Mouse (Mus musculus): Measurements from ENCODE around the gene Eml5. TPM values are rescaled to one million over a fixed set of nuclear protein-coding genes. Genes with fewer than 3 reads are reported as not detected.

The Eml5 gene
- polyA plus RNA-seq, 1 experiment from 2014 or later: 1.0 TPM

DNA sequence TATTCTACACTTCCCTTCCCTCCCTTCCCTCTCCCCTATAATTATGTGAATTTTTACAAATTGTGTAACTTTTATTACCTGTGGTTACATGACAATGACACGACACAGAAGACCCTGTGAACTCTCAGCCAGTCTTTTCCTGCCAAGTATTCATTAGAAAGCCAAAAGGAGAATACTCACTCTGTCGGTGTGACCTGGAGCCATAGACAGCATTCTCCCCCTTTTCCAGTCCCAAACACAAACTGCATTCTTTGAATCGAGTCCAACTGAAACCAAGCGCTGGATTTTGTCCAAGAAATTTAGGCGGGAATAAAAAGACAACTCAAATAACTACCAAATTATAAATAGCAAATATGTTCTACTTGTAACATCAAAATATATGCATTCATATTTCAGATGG lies 19.5 kb downstream of the Eml5 start:
- Histone ChIP-seq H3K9ac (no peak overlapping the region), H3K9me3 (replicated peaks) (no peaks in the 10 kb centered on the region), H3K27me3 (replicated peaks) (no peaks in the 10 kb centered on the region), H3K4me3 (no peak overlapping the region), H3K36me3 (no peaks in the 10 kb centered on the region), H3K4me1 (no peaks in the 10 kb centered on the region), H3K4me2 (no peak overlapping the region), H3K27ac (no peak overlapping the region)
- 57% methylated on average over 5 of the region's 5 CpGs for WGBS (ENCODE audit: insufficient replicate concordance)
- no peak for ATAC-seq

DNA sequence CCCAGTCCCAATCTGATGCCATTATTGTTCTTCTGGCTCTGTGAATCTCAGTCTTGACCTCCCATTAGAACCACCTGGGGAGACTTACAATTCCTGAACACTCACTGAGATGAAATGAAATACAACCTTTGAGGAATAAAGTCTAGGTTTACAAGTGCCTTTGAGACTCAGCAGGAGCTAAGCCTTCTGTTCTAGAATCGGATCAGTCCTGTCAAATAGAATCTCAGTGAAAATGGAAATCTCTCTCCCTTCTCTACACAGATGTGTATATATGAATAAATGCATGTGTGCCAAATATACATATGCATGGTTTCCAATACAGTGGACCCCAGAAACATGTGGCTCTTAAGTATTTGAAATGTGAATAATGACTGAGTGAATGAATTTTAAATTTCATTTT lies 22.6 kb downstream of the Eml5 start:
- no peak for ATAC-seq
- Histone ChIP-seq H3K27ac (no peak overlapping the region), H3K4me3 (no peak overlapping the region), H3K4me2 (no peak overlapping the region), H3K4me1 (no peaks in the 10 kb centered on the region), H3K36me3 (no peaks in the 10 kb centered on the region), H3K9me3 (replicated peaks) (no peaks in the 10 kb centered on the region), H3K9ac (no peak overlapping the region), H3K27me3 (replicated peaks) (no peaks in the 10 kb centered on the region)
- 64% methylated on average over 1 of the region's 1 CpGs for WGBS (ENCODE audit: insufficient replicate concordance)

DNA sequence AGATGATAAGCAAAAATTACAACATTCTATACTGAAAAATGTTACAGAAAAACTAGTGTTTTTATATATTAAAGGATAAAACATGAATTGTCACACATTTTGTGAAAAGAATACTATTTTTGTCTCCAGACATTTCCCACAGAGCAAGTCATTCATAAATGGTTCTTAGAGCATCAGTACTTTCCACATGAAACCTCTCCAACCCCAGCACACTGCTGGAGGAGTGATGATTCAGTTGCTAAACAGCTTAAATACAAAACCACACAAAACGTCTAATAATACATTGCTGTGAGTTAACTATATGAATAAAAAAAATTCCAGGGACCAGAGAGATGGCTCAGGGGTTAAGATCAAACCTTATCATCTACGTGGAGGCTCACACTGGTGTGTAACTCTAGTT lies 26.1 kb downstream of the Eml5 start:
- ATAC-seq: no peak
- 49% methylated on average over 2 of the region's 2 CpGs for WGBS (ENCODE audit: insufficient replicate concordance)

DNA sequence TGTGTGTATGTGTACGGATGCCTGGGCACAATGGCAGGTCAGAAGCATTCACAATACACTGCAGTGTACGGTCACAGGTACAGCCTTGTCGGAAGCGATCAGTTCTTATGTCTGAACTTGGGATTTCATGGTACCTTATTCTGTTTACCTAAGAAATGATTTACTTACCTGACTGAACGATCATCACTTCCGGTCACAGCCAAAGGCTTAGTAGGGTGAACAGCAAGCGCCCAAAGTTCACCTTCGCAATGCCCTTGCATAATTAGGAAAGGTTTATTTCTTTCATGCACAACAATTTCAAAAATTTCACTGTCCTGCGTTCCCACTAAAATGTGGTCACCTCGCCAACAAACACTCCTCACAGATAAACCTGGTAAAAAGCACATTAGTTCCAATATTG lies 28.4 kb downstream of the Eml5 start:
- no peaks in the 10 kb centered on the region for H3K27me3 ChIP-seq (replicated peaks)
- H3K4me1 ChIP-seq: no peaks in the 10 kb centered on the region
- no peak for ATAC-seq
- no peaks in the 10 kb centered on the region for H3K36me3 ChIP-seq
- no peak overlapping the region for H3K4me2 ChIP-seq
- 87% methylated on average over 10 of the region's 10 CpGs for WGBS (ENCODE audit: insufficient replicate concordance)
- H3K27ac ChIP-seq: no peak overlapping the region
- H3K4me3 ChIP-seq: no peak overlapping the region
- no peaks in the 10 kb centered on the region for H3K9me3 ChIP-seq (replicated peaks)
- no peak overlapping the region for H3K9ac ChIP-seq

More for the DNA sequence above, 26.1 kb downstream of the Eml5 start:
- no peak overlapping the region for H3K4me2 ChIP-seq
- H3K9me3 ChIP-seq (replicated peaks): no peaks in the 10 kb centered on the region
- H3K4me1 ChIP-seq: no peaks in the 10 kb centered on the region
- no peaks in the 10 kb centered on the region for H3K27me3 ChIP-seq (replicated peaks)
- H3K4me3 ChIP-seq: no peak overlapping the region
- H3K27ac ChIP-seq: no peak overlapping the region
- no peak overlapping the region for H3K9ac ChIP-seq
- H3K36me3 ChIP-seq: no peaks in the 10 kb centered on the region

DNA sequence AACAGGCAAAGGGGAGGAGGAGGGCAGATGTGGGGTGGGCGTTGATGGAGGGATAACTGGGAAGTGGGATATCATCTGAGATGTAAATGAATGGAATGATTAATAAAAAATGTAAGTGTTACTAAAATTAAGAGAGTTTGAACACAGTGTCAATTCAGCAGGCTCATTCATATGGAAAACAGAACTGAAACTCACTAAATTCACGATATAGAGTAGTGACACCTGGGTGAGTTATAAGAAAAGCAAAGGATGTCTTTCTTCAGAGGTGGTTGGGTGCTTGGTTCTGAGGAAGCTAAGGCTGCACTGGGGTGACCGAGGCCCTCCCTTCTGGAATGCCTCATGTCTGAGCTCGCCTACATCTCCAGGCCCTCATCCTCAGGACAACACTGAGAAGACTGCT lies 37.8 kb downstream of the Eml5 start:
- no peaks in the 10 kb centered on the region for H3K4me1 ChIP-seq
- H3K36me3 ChIP-seq: no peaks in the 10 kb centered on the region
- WGBS (ENCODE audit: insufficient replicate concordance): 60% methylated on average over 4 of the region's 4 CpGs
- H3K4me3 ChIP-seq: no peak overlapping the region
- no peaks in the 10 kb centered on the region for H3K9me3 ChIP-seq (replicated peaks)
- no peak overlapping the region for H3K9ac ChIP-seq
- no peaks in the 10 kb centered on the region for H3K27me3 ChIP-seq (replicated peaks)
- H3K4me2 ChIP-seq: no peak overlapping the region
- H3K27ac ChIP-seq: no peak overlapping the region
- no peak for ATAC-seq

DNA sequence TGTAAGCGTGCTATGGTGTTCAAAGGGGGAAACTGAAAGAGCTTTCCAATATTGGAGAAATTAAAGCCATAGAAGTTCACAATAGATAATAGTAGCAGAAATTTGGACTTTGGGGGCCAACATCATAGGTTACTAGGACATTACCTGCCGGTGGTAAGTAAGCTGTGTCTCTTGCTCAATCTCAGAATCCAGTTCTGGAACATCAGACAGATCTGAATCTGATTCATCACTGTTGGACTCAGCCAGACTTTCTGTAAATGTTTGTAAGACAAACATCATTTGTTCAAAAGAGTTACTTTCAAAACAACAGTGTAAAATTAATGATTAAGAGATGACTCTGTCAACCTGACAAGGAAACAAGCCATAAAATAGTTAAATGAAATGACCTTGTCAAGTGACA lies 41.0 kb downstream of the Eml5 start:
- Histone ChIP-seq H3K9me3 (replicated peaks) (no peaks in the 10 kb centered on the region), H3K9ac (no peak overlapping the region), H3K4me2 (no peak overlapping the region), H3K27ac (no peak overlapping the region), H3K27me3 (replicated peaks) (no peaks in the 10 kb centered on the region), H3K4me3 (no peak overlapping the region), H3K4me1 (no peaks in the 10 kb centered on the region), H3K36me3 (no peaks in the 10 kb centered on the region)
- 57% methylated on average over 2 of the region's 2 CpGs for WGBS (ENCODE audit: insufficient replicate concordance)
- ATAC-seq: no peak

DNA sequence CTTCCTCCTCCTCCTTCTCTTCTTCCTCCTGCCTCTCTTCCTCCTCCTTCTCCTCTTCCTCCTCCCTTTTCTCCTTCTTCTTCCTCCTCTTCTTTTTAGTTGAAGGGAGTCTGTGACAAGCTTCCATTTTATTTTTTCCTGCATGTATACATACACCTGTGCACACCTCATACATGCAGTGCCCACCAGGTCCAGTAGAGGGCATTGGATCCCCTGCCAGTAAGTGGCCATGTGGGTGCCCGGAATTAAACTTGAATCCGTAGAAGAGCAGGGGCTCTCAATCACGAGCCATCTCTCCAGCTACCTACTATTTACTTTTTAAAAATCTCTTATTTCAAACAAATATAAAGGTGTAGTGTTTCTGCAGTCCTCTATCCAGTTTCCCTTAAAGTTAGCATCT lies 50.5 kb downstream of the Eml5 start:
- H3K27me3 ChIP-seq (replicated peaks): no peaks in the 10 kb centered on the region
- WGBS (ENCODE audit: insufficient replicate concordance): 23% methylated on average over 3 of the region's 3 CpGs
- no peak overlapping the region for H3K4me2 ChIP-seq
- no peak overlapping the region for H3K9ac ChIP-seq
- no peaks in the 10 kb centered on the region for H3K36me3 ChIP-seq
- H3K4me1 ChIP-seq: no peaks in the 10 kb centered on the region
- ATAC-seq: no peak
- H3K27ac ChIP-seq: no peak overlapping the region
- H3K9me3 ChIP-seq (replicated peaks): no peaks in the 10 kb centered on the region
- H3K4me3 ChIP-seq: no peak overlapping the region

DNA sequence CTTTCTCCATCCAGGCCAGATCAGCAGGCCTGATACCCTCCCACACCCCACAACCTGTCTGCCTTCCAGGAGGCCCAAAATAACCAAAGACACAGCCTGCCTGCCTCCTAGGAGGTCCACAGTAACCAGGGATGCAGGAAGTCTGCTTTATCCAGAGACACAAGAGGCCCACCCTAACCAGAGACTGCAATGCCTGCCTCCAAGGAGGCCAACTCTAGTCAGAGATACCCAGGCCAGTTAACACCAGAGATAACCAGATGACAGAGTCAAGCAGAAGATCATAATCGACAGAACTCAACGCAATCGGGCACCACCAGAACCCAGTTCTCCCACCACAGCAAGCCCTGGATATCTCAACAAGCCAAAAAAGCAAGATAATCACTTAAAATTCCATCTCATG lies 56.5 kb downstream of the Eml5 start:
- no peaks in the 10 kb centered on the region for H3K27me3 ChIP-seq (replicated peaks)
- H3K36me3 ChIP-seq: no peaks in the 10 kb centered on the region
- no peak overlapping the region for H3K4me2 ChIP-seq
- H3K4me3 ChIP-seq: no peak overlapping the region
- H3K9me3 ChIP-seq (replicated peaks): no peaks in the 10 kb centered on the region
- ATAC-seq: 0 out of 2 replicates have a peak, but pooled peaks have one; percentile 21
- H3K27ac ChIP-seq: no peak overlapping the region
- WGBS (ENCODE audit: insufficient replicate concordance): 77% methylated on average over 3 of the region's 3 CpGs
- H3K9ac ChIP-seq: no peak overlapping the region
- H3K4me1 ChIP-seq: no peaks in the 10 kb centered on the region

DNA sequence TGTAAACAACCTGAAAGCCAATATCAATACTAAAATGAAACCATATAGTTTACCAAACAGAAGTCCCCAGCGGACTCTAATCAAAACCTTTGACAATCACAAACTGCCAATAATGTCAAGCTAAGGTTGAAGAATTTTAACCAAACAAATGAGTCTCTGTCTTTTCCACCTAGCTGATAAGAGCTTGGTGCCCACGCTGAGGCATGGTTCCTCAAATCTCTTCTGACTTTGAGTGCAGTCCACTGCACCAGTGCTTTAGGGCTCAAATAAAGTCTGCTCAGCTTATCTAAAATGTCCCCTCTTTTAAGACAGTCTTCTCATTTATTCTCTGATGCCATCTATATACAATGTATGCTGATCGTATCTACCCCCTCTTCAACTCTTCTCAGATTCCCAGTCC lies 61.1 kb downstream of the Eml5 start:
- Histone ChIP-seq H3K9me3 (replicated peaks) (no peaks in the 10 kb centered on the region), H3K4me1 (no peaks in the 10 kb centered on the region), H3K27ac (no peak overlapping the region), H3K9ac (no peak overlapping the region), H3K27me3 (replicated peaks) (no peaks in the 10 kb centered on the region), H3K4me3 (no peak overlapping the region), H3K4me2 (no peak overlapping the region), H3K36me3 (no peaks in the 10 kb centered on the region)
- WGBS (ENCODE audit: insufficient replicate concordance): 62% methylated on average over 3 of the region's 3 CpGs
- no peak for ATAC-seq

DNA sequence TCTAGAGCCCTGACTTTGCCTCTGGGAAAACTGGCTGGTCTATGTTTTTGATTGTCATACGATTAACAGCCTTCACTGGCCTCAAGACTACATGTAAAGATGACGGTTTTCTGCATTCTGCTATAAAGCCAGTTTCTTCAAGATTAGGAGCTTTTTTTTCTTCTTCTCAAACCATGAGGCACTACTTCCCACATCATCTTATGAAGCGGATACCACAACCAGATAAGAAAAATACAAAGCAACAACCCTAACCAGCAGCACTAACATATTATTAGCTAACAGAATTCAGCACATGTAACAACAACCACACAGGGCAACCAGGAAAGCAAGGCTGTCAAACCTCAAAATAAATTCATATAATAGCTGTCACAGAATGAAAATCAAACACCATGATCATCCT lies 63.3 kb downstream of the Eml5 start:
- H3K4me3 ChIP-seq: no peak overlapping the region
- no peak overlapping the region for H3K4me2 ChIP-seq
- ATAC-seq: no peak
- no peaks in the 10 kb centered on the region for H3K36me3 ChIP-seq
- no peaks in the 10 kb centered on the region for H3K9me3 ChIP-seq (replicated peaks)
- no peak overlapping the region for H3K27ac ChIP-seq
- WGBS (ENCODE audit: insufficient replicate concordance): 61% methylated on average over 3 of the region's 3 CpGs
- no peaks in the 10 kb centered on the region for H3K4me1 ChIP-seq
- H3K9ac ChIP-seq: no peak overlapping the region
- H3K27me3 ChIP-seq (replicated peaks): no peaks in the 10 kb centered on the region

DNA sequence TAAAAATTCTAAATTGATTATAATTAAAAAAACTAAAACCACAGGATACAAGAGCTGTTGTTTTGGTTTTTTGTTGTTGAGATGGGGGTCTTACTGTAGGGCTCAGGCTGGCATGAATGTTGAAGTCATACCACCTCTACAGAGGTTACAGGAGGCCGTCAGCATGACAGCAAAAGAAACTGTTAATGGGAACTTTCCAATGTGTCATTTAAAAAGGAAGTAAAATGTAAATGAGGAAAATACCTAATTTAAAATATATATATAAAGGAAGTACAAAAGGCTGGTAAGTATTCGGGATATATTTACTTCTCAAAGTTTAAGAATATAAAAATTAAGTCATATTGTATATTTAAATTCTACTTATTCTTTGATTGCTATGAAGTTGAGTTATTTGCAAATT lies 65.8 kb downstream of the Eml5 start:
- no peaks in the 10 kb centered on the region for H3K36me3 ChIP-seq
- H3K27me3 ChIP-seq (replicated peaks): no peaks in the 10 kb centered on the region
- no peaks in the 10 kb centered on the region for H3K4me1 ChIP-seq
- no peak overlapping the region for H3K27ac ChIP-seq
- no peak overlapping the region for H3K9ac ChIP-seq
- no peak for ATAC-seq
- H3K4me2 ChIP-seq: no peak overlapping the region
- no peaks in the 10 kb centered on the region for H3K9me3 ChIP-seq (replicated peaks)
- 60% methylated on average over 2 of the region's 2 CpGs for WGBS (ENCODE audit: insufficient replicate concordance)
- H3K4me3 ChIP-seq: no peak overlapping the region

DNA sequence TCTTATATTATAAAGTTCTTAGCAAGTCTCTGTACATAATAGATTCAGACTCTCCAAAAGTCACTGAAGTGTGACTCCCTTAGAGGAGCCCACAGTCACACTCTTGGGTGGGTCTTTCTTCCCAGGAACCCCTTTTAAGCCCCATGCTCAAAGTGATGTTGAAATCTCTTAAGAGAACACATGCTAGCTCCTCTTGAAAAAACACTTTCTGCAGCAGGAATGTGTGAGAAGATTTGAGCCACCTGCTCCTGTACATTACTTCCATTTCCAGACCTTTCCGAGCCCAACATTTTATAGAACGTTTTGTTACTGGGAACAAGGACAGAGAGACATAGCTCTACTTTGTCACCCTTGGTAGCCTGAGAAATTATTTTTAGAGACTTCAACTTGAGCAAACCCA lies 66.4 kb downstream of the Eml5 start:
- 70% methylated on average over 2 of the region's 2 CpGs for WGBS (ENCODE audit: insufficient replicate concordance)
- H3K36me3 ChIP-seq: no peaks in the 10 kb centered on the region
- no peak overlapping the region for H3K4me3 ChIP-seq
- no peak overlapping the region for H3K27ac ChIP-seq
- H3K9ac ChIP-seq: no peak overlapping the region
- no peaks in the 10 kb centered on the region for H3K9me3 ChIP-seq (replicated peaks)
- no peak for ATAC-seq
- no peak overlapping the region for H3K4me2 ChIP-seq
- H3K27me3 ChIP-seq (replicated peaks): no peaks in the 10 kb centered on the region
- H3K4me1 ChIP-seq: no peaks in the 10 kb centered on the region

DNA sequence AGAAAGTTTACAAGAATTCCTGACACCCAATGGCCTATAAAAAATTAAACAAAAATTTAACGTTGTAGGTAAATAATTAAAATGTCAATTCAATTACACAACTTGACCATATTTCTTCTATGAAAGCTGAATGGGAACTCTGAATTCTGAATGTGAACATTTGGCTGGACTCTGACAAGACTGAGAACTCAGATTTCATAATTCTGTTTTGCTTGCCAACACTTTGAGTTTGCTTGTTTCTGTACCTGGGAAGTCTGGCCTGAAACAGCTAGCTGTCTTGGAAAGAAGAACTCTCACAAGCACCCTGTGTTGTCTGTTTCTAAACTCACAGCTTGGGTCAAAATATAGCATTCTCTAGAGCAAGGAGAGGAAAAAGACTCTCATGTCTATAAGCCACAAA lies 67.4 kb downstream of the Eml5 start:
- Histone ChIP-seq H3K9ac (no peak overlapping the region), H3K27me3 (replicated peaks) (no peaks in the 10 kb centered on the region), H3K36me3 (no peaks in the 10 kb centered on the region), H3K9me3 (replicated peaks) (no peaks in the 10 kb centered on the region), H3K4me2 (no peak overlapping the region), H3K27ac (no peak overlapping the region), H3K4me3 (no peak overlapping the region), H3K4me1 (no peaks in the 10 kb centered on the region)
- 71% methylated on average over 1 of the region's 1 CpGs for WGBS (ENCODE audit: insufficient replicate concordance)
- ATAC-seq: no peak
